Mouse (Mus musculus): ENCODE measurements around the gene Gm12830. TPM values are rescaled to one million over a fixed set of nuclear protein-coding genes. Genes with fewer than 3 reads are reported as not detected.

The Gm12830 gene
- polyA plus RNA-seq, 1 experiment = not detected

DNA sequence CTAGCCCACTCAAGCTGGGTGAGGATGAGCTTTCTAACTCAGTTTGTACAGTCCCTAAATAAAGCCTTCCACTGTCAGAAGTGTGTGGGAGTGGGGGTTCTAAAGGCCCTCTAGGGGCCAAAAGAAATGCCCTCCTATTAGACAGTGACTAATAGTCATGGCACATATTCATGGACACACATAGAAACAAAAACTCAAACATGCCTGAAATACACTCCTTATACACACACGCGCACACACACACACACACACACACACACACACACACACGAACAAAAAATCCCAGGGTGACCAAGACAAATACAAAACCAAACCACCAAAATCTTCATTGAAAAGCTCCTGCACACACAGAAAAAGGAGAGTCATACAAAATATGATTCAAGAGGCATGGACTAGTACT, 84.0 kb downstream of the Gm12830 start:
- Histone ChIP-seq H3K9me3 (ENCODE audit: control insufficient read depth, low read length) (peaks cover 11% of the 10 kb centered on the region; the same call in 1 of the 2 replicates), H3K4me1 (ENCODE audit: control insufficient read depth) (peaks cover 17% of the 10 kb centered on the region), H3K4me3 (replicated peaks) (no peak overlapping the region), H3K27me3 (ENCODE audit: control insufficient read depth) (peaks cover 100% of the 10 kb centered on the region), H3K36me3 (ENCODE audit: control insufficient read depth) (no peaks in the 10 kb centered on the region)
- TF ChIP-seq TAL1 (IDR thresholded peaks at IDR 0.05; ENCODE audit: low read length) (no peak), GATA1 (IDR thresholded peaks at IDR 0.05; ENCODE audit: low read length) (no peak)

Other genes starting within 250 kb of the Gm12830 start
- 0.01 TPM in 1 of 2 replicates, not detected in the other for gene Foxd2, start 87.2 kb downstream of the Gm12830 start, polyA plus RNA-seq (2012)
- gene Foxe3, start 104.3 kb downstream of the Gm12830 start, polyA plus RNA-seq (2012) = not detected in 2 replicates
- 2.7 and 2.9 TPM in 2 replicates for gene Cmpk1, start 165.5 kb downstream of the Gm12830 start, polyA plus RNA-seq (2012)
- 0.18 and 0.25 TPM in 2 replicates for gene Stil, start 178.4 kb downstream of the Gm12830 start, polyA plus RNA-seq (2012)
- gene Tal1, start 234.7 kb downstream of the Gm12830 start, polyA plus RNA-seq (2012) = 65.6 and 98.0 TPM in 2 replicates